8 mouse cellular contexts compared by ENCODE assay signal in genomic region chr5:103760425-103761131, GRCm38 (mm10).
DNase-seq lines count a peak whose midpoint lies in the region; ATAC-seq and TF ChIP-seq lines count a peak whose summit lies in the region.

No protein-coding gene starts in this region.

- peak overlapping the region; percentile 49 for H3K4me3 ChIP-seq in heart, adult 2 months
- H3K4me3 ChIP-seq in lung, embryonic 15.5 days: peak overlapping the region; percentile 38
- H3K4me3 ChIP-seq in neural tube, embryonic 15.5 days (replicated peaks): peak overlapping the region; percentile 27

- TF ChIP-seq EP300 in heart, adult 2 months (IDR thresholded peaks at IDR 0.05; ENCODE audit: insufficient read depth, low read depth, low read length): peak; percentile 74; the same call in 1 of the 2 replicates

- H3K27ac ChIP-seq in heart, adult 2 months: peak overlapping the region; percentile 83
- peak overlapping the region; percentile 81 for H3K27ac ChIP-seq in lung, embryonic 15.5 days
- peak overlapping the region; percentile 54 for H3K27ac ChIP-seq in neural tube, embryonic 15.5 days (replicated peaks)

- peaks cover 14% of the 10 kb centered on the region for H3K36me3 ChIP-seq in heart, adult 2 months (ENCODE audit: control insufficient read depth, insufficient read depth, low read length)
- H3K36me3 ChIP-seq in lung, embryonic 15.5 days: no peaks in the 10 kb centered on the region
- H3K36me3 ChIP-seq in neural tube, embryonic 15.5 days: no peaks in the 10 kb centered on the region

- peaks cover 28% of the 10 kb centered on the region for H3K4me1 ChIP-seq in heart, adult 2 months (ENCODE audit: control insufficient read depth, insufficient read depth, low read length)
- H3K4me1 ChIP-seq in lung, embryonic 15.5 days: peaks cover 36% of the 10 kb centered on the region
- H3K4me1 ChIP-seq in neural tube, embryonic 15.5 days: peaks cover 12% of the 10 kb centered on the region

- TF ChIP-seq CTCF in heart, adult 2 months (IDR thresholded peaks at IDR 0.05): no peak

- H3K4me2 ChIP-seq in lung, embryonic 15.5 days: peak overlapping the region; percentile 78
- peak overlapping the region; percentile 69 for H3K4me2 ChIP-seq in neural tube, embryonic 15.5 days

- peaks cover 9% of the 10 kb centered on the region; the same call in 1 of the 2 replicates for H3K79me2 ChIP-seq in heart, adult 2 months (replicated peaks; ENCODE audit: control insufficient read depth, insufficient read depth, low read length)

- TF ChIP-seq POLR2A in heart, adult 2 months (IDR thresholded peaks at IDR 0.05; ENCODE audit: insufficient read depth, low read depth, low read length): no peak

- intact Hi-C loops in heart, postnatal 25 days (cut with DNase I): no loop called here
- intact Hi-C loops in heart, adult 2 months (cut with DNase I): no loop called here

- H3K9ac ChIP-seq in heart, adult 2 months (ENCODE audit: low read depth, low read length): peak overlapping the region; percentile 27
- H3K9ac ChIP-seq in lung, embryonic 15.5 days: peak overlapping the region; percentile 28
- peak overlapping the region; percentile 50 for H3K9ac ChIP-seq in neural tube, embryonic 15.5 days (replicated peaks)

- 1% methylated on average over 20 of the region's 20 CpGs for WGBS in heart, adult 2 months
- WGBS in lung, embryonic 15.5 days: 2% methylated on average over 20 of the region's 20 CpGs
- WGBS in neural tube, embryonic 15.5 days: 3% methylated on average over 20 of the region's 20 CpGs

- no peaks in the 10 kb centered on the region for H3K9me3 ChIP-seq in lung, embryonic 15.5 days
- H3K9me3 ChIP-seq in neural tube, embryonic 15.5 days (replicated peaks): no peaks in the 10 kb centered on the region

- ATAC-seq in lung, embryonic 15.5 days (ENCODE audit: borderline replicate concordance, extremely low read depth, low FRiP score, low TSS enrichment): peak; percentile 64; the same call in 1 of the 2 replicates
- peak; percentile 21; the same call in 1 of the 2 replicates for ATAC-seq in neural tube, embryonic 15.5 days (ENCODE audit: low FRiP score)

- H3K27me3 ChIP-seq in heart, adult 2 months (ENCODE audit: control insufficient read depth, insufficient read depth, low read length): no peaks in the 10 kb centered on the region
- no peaks in the 10 kb centered on the region for H3K27me3 ChIP-seq in lung, embryonic 15.5 days
- H3K27me3 ChIP-seq in neural tube, embryonic 15.5 days (replicated peaks): peaks cover 12% of the 10 kb centered on the region

- peak; percentile 97 for DNase-seq in heart, adult 11 months
- no peak for DNase-seq in heart, postnatal 25 days (ENCODE audit: low spot score)
- DNase-seq in cerebellum, postnatal 25 days: peak; percentile 30 to 41
- peak; percentile 70 to 71 for DNase-seq in heart, adult 2 months
- DNase-seq in kidney, adult 18-20 months: peak; percentile 78
- peak; percentile 87 for DNase-seq in thymus, postnatal 25 days
